Mouse (Mus musculus) limb, embryonic 13.5 days (tissue): ENCODE results near the gene Slc7a6os. TPM values are rescaled to one million over a fixed set of nuclear protein-coding genes. Genes with fewer than 3 reads are reported as not detected.
"Not testable (repeated sequence)": the region's sequence is repeated elsewhere in the genome, so short reads cannot be mapped to it uniquely, and the experiment has no call there.

Source experiments
- ATAC-seq: fragments of 200-750 bp; cut with Nextera tagmentation; 2 replicates; pipeline ENCODE4 v1.8.0; 2017; ENCODE audit warnings: low read depth, moderate number of reproducible peaks, moderate TSS enrichment; ENCODE audit not compliant: low FRiP score
- H3K27ac ChIP-seq: fragments of 300-500 bp; sonication (generic); 2 replicates; pipeline ENCODE4 v1.5.1; 2015; ENCODE audit warnings: inconsistent platforms, mild to moderate bottlenecking, moderate library complexity
- H3K27me3 ChIP-seq: fragments of 300-500 bp; sonication (generic); 2 replicates; pipeline ENCODE4 v1.6.1; 2015; ENCODE audit warnings: mild to moderate bottlenecking, inconsistent platforms
- H3K36me3 ChIP-seq: fragments of 300-500 bp; sonication (generic); 2 replicates; pipeline ENCODE4 v1.6.1; 2015; ENCODE audit warnings: inconsistent platforms, mild to moderate bottlenecking, moderate library complexity
- H3K4me1 ChIP-seq: fragments of 300-500 bp; sonication (generic); 2 replicates; pipeline ENCODE4 v1.6.1; 2015; ENCODE audit warnings: inconsistent platforms
- H3K4me2 ChIP-seq: fragments of 300-500 bp; sonication (generic); replicated peaks from 2 replicates; pipeline ENCODE4 v1.6.1; 2015; ENCODE audit warnings: inconsistent platforms, mild to moderate bottlenecking, moderate library complexity
- H3K4me3 ChIP-seq: fragments of 300-500 bp; sonication (generic); 2 replicates; pipeline ENCODE4 v1.5.1; 2015; ENCODE audit warnings: moderate library complexity, mild to moderate bottlenecking, inconsistent platforms
- H3K9ac ChIP-seq: fragments of 300-500 bp; sonication (generic); 2 replicates; pipeline ENCODE4 v1.6.1; 2015; ENCODE audit warnings: mild to moderate bottlenecking, inconsistent platforms
- H3K9me3 ChIP-seq: fragments of 300-500 bp; sonication (generic); 2 replicates; pipeline ENCODE4 v1.6.1; 2016; ENCODE audit warnings: inconsistent platforms
- WGBS: fragments of 180-500 bp; shearing (Covaris S2); methylation state at CpG from one replicate; pipeline ENCODE4 v1.1.7; 2015; 5-methylcytosine and 5-hydroxymethylcytosine counted together
- polyA plus RNA-seq: library from polyadenylated mRNA; unstranded; fragments of >200 nt; fragmentation: Nextera tagmentation; extraction: Ambion mirVana; gene quantifications from 2 replicates; pipeline ENCODE4 v1.2.1, GENCODE M21; 2015

Gene Slc7a6os
- polyA plus RNA-seq, 1 experiment from 2014 or later = 41.8 TPM

DNA sequence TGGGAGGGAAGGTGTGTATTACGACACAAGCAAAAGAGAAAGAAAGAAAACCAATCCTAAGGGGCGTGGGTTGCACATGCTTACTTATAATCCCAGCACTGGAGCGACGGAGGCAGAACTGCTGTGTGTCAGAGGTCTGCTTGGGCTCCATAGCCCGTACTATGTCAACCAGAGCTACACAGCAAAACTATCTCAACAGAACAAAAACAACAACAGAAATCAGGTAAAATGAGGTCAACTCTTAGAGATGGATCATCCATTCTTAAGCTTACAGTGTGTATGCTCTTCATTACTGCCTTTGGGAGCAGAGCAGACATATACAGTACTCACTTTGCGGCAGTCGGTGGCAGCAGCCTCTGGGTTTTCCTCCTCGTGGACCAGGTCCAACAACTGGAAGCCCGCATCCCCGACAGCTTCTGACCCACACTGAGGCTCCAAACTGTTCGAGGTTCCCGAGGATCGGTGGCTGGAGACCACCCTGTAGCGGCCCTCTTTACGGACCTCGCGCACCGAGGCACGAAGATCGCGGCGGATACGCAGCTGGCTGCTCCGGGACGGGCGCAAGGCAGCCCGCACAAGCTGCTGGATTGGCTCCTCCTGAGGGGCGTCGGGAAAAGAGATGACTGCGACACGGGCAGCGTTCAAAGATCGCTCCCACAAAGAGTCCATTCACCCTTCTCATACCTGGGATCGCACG, 552 bp downstream of the Slc7a6os start:
- peak overlapping the region; percentile 94 for H3K9ac ChIP-seq
- H3K4me2 ChIP-seq = peak overlapping the region; percentile 76
- peaks cover 14% of the 10 kb centered on the region for H3K4me1 ChIP-seq
- WGBS = 1% methylated on average over 35 of the region's 35 CpGs
- no peaks in the 10 kb centered on the region for H3K27me3 ChIP-seq
- peaks cover 54% of the 10 kb centered on the region for H3K36me3 ChIP-seq
- peak; percentile 54 for ATAC-seq
- no peaks in the 10 kb centered on the region for H3K9me3 ChIP-seq
- peak overlapping the region; percentile 87 for H3K4me3 ChIP-seq
- peak overlapping the region; percentile 95 for H3K27ac ChIP-seq

DNA sequence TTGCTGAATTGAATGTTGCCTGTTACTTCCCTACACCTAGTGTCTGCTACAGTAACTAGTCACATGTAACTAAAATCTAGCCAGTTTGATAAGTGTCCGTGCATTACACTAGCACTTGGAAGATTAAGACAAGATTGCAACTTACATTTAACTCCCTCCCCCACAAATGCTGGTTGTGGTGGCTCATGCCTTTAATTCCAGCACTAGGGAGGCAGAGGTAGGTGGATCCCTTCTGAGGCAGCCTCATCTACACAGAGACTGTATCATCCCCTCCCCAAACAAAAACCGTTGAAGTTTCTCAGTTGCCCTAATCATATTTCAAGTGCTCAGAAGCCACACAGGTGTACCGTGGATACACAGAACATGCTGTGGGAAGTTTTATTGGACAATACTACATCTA, 11.1 kb downstream of the Slc7a6os start:
- H3K27ac ChIP-seq, H3K9ac ChIP-seq, H3K4me3 ChIP-seq, H3K4me1 ChIP-seq, ATAC-seq, H3K27me3 ChIP-seq, H3K9me3 ChIP-seq, H3K4me2 ChIP-seq: not testable (repeated sequence)
- peaks cover 82% of the 10 kb centered on the region for H3K36me3 ChIP-seq
- 86% methylated on average over 3 of the region's 3 CpGs for WGBS

- H3K4me3 ChIP-seq = no peak overlapping the region
- H3K4me1 ChIP-seq = no peaks in the 10 kb centered on the region
- H3K27me3 ChIP-seq = no peaks in the 10 kb centered on the region
- H3K9me3 ChIP-seq = no peaks in the 10 kb centered on the region
- 24% methylated on average over 1 of the region's 1 CpGs for WGBS
- H3K4me2 ChIP-seq = no peak overlapping the region
- H3K27ac ChIP-seq = no peak overlapping the region
- no peak for ATAC-seq
- peaks cover 84% of the 10 kb centered on the region for H3K36me3 ChIP-seq
- no peak overlapping the region for H3K9ac ChIP-seq
Observed at GRCm38 (mm10) chr8:106198741-106199140, 12.0 kb downstream of the Slc7a6os start.

- ATAC-seq = no peak
- Histone ChIP-seq H3K4me3 (no peak overlapping the region), H3K4me1 (no peaks in the 10 kb centered on the region), H3K9me3 (no peaks in the 10 kb centered on the region), H3K36me3 (peaks cover 83% of the 10 kb centered on the region), H3K27me3 (no peaks in the 10 kb centered on the region), H3K4me2 (no peak overlapping the region), H3K27ac (no peak overlapping the region), H3K9ac (no peak overlapping the region)
- 76% methylated on average over 5 of the region's 5 CpGs for WGBS
Observed at GRCm38 (mm10) chr8:106194062-106194461, 16.7 kb downstream of the Slc7a6os start.

GRCm38 (mm10) chr8:106193162-106193561, 17.6 kb downstream of the Slc7a6os start:
- Histone ChIP-seq H3K9ac (no peak overlapping the region), H3K4me3 (no peak overlapping the region), H3K36me3 (peaks cover 87% of the 10 kb centered on the region), H3K4me1 (no peaks in the 10 kb centered on the region), H3K9me3 (no peaks in the 10 kb centered on the region), H3K27me3 (no peaks in the 10 kb centered on the region), H3K27ac (no peak overlapping the region), H3K4me2 (no peak overlapping the region)
- 88% methylated on average over 6 of the region's 6 CpGs for WGBS
- ATAC-seq = no peak

- H3K36me3 ChIP-seq = peaks cover 85% of the 10 kb centered on the region
- no peak overlapping the region for H3K27ac ChIP-seq
- H3K27me3 ChIP-seq = no peaks in the 10 kb centered on the region
- no peak overlapping the region for H3K4me2 ChIP-seq
- no peak for ATAC-seq
- H3K9ac ChIP-seq = no peak overlapping the region
- no peaks in the 10 kb centered on the region for H3K4me1 ChIP-seq
- WGBS = 86% methylated on average over 5 of the region's 5 CpGs
- no peak overlapping the region for H3K4me3 ChIP-seq
- H3K9me3 ChIP-seq = no peaks in the 10 kb centered on the region
Observed at GRCm38 (mm10) chr8:106191639-106192038, 19.1 kb downstream of the Slc7a6os start.

DNA sequence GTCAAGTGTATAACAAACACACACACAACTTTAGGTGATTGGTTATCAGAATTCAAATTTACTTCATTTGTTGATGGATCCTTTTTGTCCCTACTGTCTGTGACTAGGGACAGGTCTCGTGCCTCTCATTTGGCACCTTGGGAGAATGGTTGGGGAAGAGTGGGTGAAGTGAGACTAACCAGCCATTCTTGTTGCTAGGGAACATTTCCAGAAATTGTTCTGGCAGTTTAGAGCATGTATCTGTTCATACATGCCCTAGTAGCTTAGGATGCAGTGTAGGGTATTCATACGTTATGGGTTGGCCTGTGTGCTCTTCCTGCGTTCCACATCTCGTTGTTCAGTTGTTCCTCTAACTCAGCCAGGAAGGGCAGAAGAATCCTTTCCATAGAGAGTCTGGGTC, 21.6 kb downstream of the Slc7a6os start:
- Histone ChIP-seq H3K27me3 (no peaks in the 10 kb centered on the region), H3K36me3 (peaks cover 68% of the 10 kb centered on the region), H3K9me3 (no peaks in the 10 kb centered on the region), H3K4me1 (no peaks in the 10 kb centered on the region), H3K4me3 (no peak overlapping the region), H3K27ac (no peak overlapping the region), H3K9ac (no peak overlapping the region), H3K4me2 (no peak overlapping the region)
- no peak for ATAC-seq
- WGBS = 96% methylated on average over 4 of the region's 4 CpGs

DNA sequence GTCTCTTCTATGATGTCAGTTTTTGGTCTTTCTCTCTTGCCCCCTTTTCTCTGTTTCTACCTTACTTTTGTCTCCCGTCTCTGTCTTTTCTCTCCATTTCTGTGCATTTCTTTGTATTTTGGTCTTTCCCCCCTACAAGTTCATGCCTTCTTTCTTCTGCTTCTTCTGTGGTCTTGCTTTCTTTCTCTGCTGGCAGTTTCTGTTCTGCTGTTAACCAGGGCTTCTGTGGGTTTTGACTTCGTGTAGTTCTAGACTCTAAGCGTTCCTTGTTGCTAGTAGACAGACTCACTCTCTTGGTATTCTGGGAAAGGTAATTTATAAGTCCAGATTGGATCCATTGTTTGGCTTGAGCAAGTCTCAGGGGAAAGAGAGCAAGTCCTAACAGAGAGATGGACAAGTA, 24.3 kb downstream of the Slc7a6os start:
- ATAC-seq = no peak
- Histone ChIP-seq H3K36me3 (peaks cover 57% of the 10 kb centered on the region), H3K9ac (no peak overlapping the region), H3K4me2 (no peak overlapping the region), H3K9me3 (no peaks in the 10 kb centered on the region), H3K4me3 (no peak overlapping the region), H3K27ac (no peak overlapping the region), H3K27me3 (no peaks in the 10 kb centered on the region), H3K4me1 (no peaks in the 10 kb centered on the region)
- 89% methylated on average over 3 of the region's 3 CpGs for WGBS

DNA sequence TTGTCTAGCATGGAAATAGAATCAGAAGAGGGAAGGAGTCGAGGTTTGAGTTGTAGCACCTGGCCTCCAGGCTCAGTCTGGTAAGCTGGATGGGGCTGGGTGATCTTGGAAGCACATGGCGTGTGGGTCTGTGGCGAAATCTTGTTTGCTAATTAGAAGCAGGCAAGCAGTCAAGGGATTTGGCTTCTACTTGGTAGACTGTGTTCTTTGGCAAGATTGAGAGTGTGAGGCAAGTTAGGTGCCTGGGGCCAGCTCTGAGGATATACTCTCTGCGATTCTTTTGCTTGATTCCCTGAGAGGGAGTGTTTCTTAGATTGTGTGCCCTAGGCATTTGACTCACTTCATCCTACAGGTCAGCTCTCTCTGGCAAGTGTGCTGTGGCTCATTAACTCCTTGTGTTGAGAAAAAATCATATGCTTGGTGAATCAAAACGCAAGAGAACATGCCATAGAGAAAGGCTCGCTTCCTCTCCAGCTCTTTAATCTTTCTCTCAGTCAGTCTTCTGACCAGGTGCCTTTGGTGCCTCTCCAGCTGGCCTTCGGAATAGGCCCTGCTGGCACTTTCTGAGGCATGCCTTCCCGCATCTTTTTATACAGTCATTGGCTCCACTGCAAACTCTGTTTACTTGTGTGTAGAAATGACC, 25.0 kb downstream of the Slc7a6os start:
- Histone ChIP-seq H3K9ac (no peak overlapping the region), H3K9me3 (no peaks in the 10 kb centered on the region), H3K4me2 (no peak overlapping the region), H3K27me3 (no peaks in the 10 kb centered on the region), H3K27ac (no peak overlapping the region), H3K4me3 (no peak overlapping the region), H3K4me1 (no peaks in the 10 kb centered on the region), H3K36me3 (peaks cover 51% of the 10 kb centered on the region)
- ATAC-seq = no peak
- 67% methylated on average over 8 of the region's 8 CpGs for WGBS

DNA sequence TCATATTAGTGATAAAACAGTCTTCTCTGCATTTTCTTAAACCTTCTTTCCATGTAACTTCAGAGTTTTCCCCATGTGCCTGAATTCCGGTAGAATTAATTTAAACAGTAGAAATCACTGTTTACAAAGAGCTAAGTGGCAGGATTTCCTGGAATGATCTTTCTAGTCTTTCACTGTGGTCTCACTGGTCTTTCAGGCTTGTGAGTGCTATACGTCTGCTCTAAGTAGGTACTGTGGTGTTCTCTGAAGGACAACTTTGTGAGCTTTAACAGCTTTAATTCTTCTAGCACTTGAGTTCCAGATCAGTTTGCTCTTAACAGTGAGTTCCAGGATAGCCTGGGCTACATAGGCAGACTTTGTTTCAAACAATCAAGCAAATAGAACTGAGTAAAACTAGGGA, 32.3 kb downstream of the Slc7a6os start:
- 70% methylated on average over 2 of the region's 2 CpGs for WGBS
- Histone ChIP-seq H3K4me1 (peaks cover 19% of the 10 kb centered on the region), H3K36me3 (peaks cover 18% of the 10 kb centered on the region), H3K4me3 (no peak overlapping the region), H3K9me3 (no peaks in the 10 kb centered on the region), H3K9ac (no peak overlapping the region), H3K27me3 (no peaks in the 10 kb centered on the region), H3K4me2 (no peak overlapping the region), H3K27ac (no peak overlapping the region)
- ATAC-seq = no peak

- Histone ChIP-seq H3K27me3 (no peaks in the 10 kb centered on the region), H3K4me2 (no peak overlapping the region), H3K4me1 (peaks cover 19% of the 10 kb centered on the region), H3K9me3 (no peaks in the 10 kb centered on the region), H3K27ac (no peak overlapping the region), H3K4me3 (no peak overlapping the region), H3K36me3 (peaks cover 16% of the 10 kb centered on the region), H3K9ac (no peak overlapping the region)
- no peak for ATAC-seq
- WGBS = 85% methylated on average over 1 of the region's 1 CpGs
Observed at GRCm38 (mm10) chr8:106177594-106177993, 33.1 kb downstream of the Slc7a6os start.

- peak; percentile 59; the same call in 1 of the 2 replicates for ATAC-seq
- no peak overlapping the region for H3K27ac ChIP-seq
- H3K9me3 ChIP-seq = no peaks in the 10 kb centered on the region
- H3K36me3 ChIP-seq = peaks cover 10% of the 10 kb centered on the region
- H3K27me3 ChIP-seq = no peaks in the 10 kb centered on the region
- peaks cover 19% of the 10 kb centered on the region for H3K4me1 ChIP-seq
- WGBS = 14% methylated on average over 1 of the region's 1 CpGs
- no peak overlapping the region for H3K4me3 ChIP-seq
- H3K9ac ChIP-seq = no peak overlapping the region
- no peak overlapping the region for H3K4me2 ChIP-seq
Observed at GRCm38 (mm10) chr8:106176891-106177290, 33.8 kb downstream of the Slc7a6os start.

DNA sequence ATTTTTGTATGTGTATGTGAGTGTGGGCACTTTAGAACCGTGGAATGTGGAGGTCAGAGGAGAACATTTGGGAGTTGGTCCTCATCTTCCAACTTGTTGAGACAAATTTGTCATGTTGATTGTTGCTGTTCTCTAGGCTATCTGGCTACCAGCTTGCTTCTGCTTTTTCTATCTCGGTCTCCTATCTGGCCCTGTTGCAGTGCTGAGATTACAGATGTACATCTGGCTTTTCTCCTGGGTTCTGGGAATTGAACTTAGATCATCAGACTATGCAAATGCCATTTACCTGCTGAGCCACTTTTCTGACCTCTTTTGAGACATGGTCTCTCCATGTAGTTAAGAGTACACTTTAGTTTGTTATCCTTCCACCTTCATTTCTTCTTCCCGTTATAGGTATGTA, 37.2 kb downstream of the Slc7a6os start:
- Histone ChIP-seq H3K4me3 (no peak overlapping the region), H3K36me3 (no peaks in the 10 kb centered on the region), H3K27me3 (no peaks in the 10 kb centered on the region), H3K27ac (no peak overlapping the region), H3K9ac (no peak overlapping the region), H3K4me2 (no peak overlapping the region), H3K9me3 (no peaks in the 10 kb centered on the region), H3K4me1 (peaks cover 28% of the 10 kb centered on the region)
- WGBS = 88% methylated on average over 3 of the region's 3 CpGs
- ATAC-seq = no peak
